Mouse (Mus musculus) bone marrow, adult 2 months (tissue): ENCODE measurements around the gene Jazf1.

Experiments
- CTCF ChIP-seq: fragments of 200-500 bp; IDR thresholded peaks from 2 replicates; pipeline ENCODE4 v1.5.1; 2011; ENCODE audit warnings: low read length, control low read depth; ENCODE audit not compliant: control insufficient read depth, insufficient read depth
- POLR2A ChIP-seq: fragments of 200-500 bp; IDR thresholded peaks from 2 replicates; pipeline ENCODE4 v1.6.1; 2011; ENCODE audit warnings: low read depth, mild to moderate bottlenecking, control low read depth, low read length, borderline replicate concordance; ENCODE audit not compliant: control insufficient read depth

- TF ChIP-seq POLR2A (no peak), CTCF (no peak)
Measured at GRCm38 (mm10) chr6:53006032-53006431, 62.4 kb downstream of the Jazf1 start.
